Mouse (Mus musculus) liver, embryonic 11.5 days (tissue): ENCODE measurements around the gene Dbf4. TPM values are rescaled to one million over a fixed set of nuclear protein-coding genes. Genes with fewer than 3 reads are reported as not detected.
A peak's percentile ranks its signal among the peaks of the same experiment; 100 is the strongest.

ENCODE experiments used
- ATAC-seq: fragments of 200-750 bp; cut with Nextera tagmentation; replicated peaks from 2 replicates; pipeline ENCODE4 v1.8.0; 2017; ENCODE audit warnings: moderate number of reproducible peaks, mild to moderate bottlenecking, moderate TSS enrichment, moderate library complexity; ENCODE audit not compliant: low FRiP score
- DNase-seq: peaks from one replicate; pipeline ENCODE4 v3.0.0-alpha.2; 2017; ENCODE audit warnings: low spot score
- H3K27ac ChIP-seq: fragments of 300-500 bp; sonication (generic); 2 replicates; pipeline ENCODE4 v1.5.1; 2014; ENCODE audit warnings: mild to moderate bottlenecking, low read depth, low read length, control low read depth
- H3K27me3 ChIP-seq: fragments of 300-500 bp; sonication (generic); replicated peaks from 2 replicates; pipeline ENCODE4 v1.6.1; 2014; ENCODE audit warnings: low read length, mixed read lengths; ENCODE audit not compliant: control insufficient read depth, insufficient read depth
- H3K36me3 ChIP-seq: fragments of 300-500 bp; sonication (generic); 2 replicates; pipeline ENCODE4 v1.6.1; 2014; ENCODE audit warnings: mild to moderate bottlenecking, low read length, moderate library complexity, mixed read lengths; ENCODE audit not compliant: control insufficient read depth, insufficient read depth
- H3K4me1 ChIP-seq: fragments of 300-500 bp; sonication (generic); replicated peaks from 2 replicates; pipeline ENCODE4 v1.6.1; 2014; ENCODE audit warnings: low read length, mixed read lengths; ENCODE audit not compliant: control insufficient read depth, insufficient read depth
- H3K4me2 ChIP-seq: fragments of 300-500 bp; sonication (generic); 2 replicates; pipeline ENCODE4 v1.6.1; 2014; ENCODE audit warnings: mild to moderate bottlenecking, control low read depth, moderate library complexity
- H3K4me3 ChIP-seq: fragments of 300-500 bp; sonication (generic); 2 replicates; pipeline ENCODE4 v1.5.1; 2014; ENCODE audit warnings: low read depth, low read length, control low read depth
- H3K9ac ChIP-seq: fragments of 300-500 bp; sonication (generic); 2 replicates; pipeline ENCODE4 v1.6.1; 2014; ENCODE audit warnings: low read depth, low read length, control low read depth
- H3K9me3 ChIP-seq: fragments of 300-500 bp; sonication (generic); 2 replicates; pipeline ENCODE4 v1.6.1; 2016; ENCODE audit warnings: low read length, inconsistent platforms, mixed read lengths; ENCODE audit not compliant: control insufficient read depth
- WGBS: fragments of 180-500 bp; shearing (Covaris S2); extraction: QIAGEN DNeasy Blood & Tissue Kit; methylation state at CpG from one replicate; pipeline ENCODE4 v1.1.7; 2014; 5-methylcytosine and 5-hydroxymethylcytosine counted together
- polyA plus RNA-seq: library from polyadenylated mRNA; unstranded; fragments of >200 nt; fragmentation: Nextera tagmentation; extraction: Ambion mirVana; gene quantifications from 2 replicates; pipeline ENCODE4 v1.2.1, GENCODE M21; 2014

Dbf4 gene
- polyA plus RNA-seq, 1 experiment from 2014 or later = 67.1 TPM

- no peak overlapping the region for H3K4me3 ChIP-seq
- H3K36me3 ChIP-seq = no peaks in the 10 kb centered on the region
- no peak for ATAC-seq
- WGBS = 47% methylated on average over 5 of the region's 5 CpGs
- no peak overlapping the region for H3K4me2 ChIP-seq
- no peak for DNase-seq
- H3K9ac ChIP-seq = no peak overlapping the region
- H3K4me1 ChIP-seq = no peaks in the 10 kb centered on the region
- H3K27me3 ChIP-seq = peaks cover 24% of the 10 kb centered on the region
- H3K9me3 ChIP-seq = no peaks in the 10 kb centered on the region
- H3K27ac ChIP-seq = no peak overlapping the region
These were observed 53.7 kb downstream of the Dbf4 start for GRCm38 (mm10) chr5:8368781-8369180.

DNA sequence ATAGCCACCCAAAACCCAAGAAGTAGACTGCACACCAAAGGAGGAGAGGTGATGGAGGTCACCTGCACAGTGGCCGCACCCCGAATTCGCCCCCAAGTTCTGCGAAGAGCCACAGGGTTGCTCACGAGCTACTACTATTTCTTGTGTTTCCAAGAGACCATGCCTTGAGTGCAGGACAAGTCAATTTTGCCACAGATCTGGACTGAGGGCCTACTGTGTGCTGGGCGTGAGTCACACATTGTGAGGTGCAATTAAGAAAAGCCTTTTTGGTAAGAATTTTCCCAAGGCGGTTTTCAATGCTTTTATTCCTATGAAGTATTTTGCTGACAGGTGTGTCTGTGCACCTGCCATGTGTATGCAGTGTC, 54.2 kb downstream of the Dbf4 start:
- Histone ChIP-seq H3K4me2 (peak overlapping the region; percentile 73), H3K4me1 (no peaks in the 10 kb centered on the region), H3K4me3 (peak overlapping the region; percentile 50), H3K9me3 (no peaks in the 10 kb centered on the region), H3K27ac (no peak overlapping the region), H3K36me3 (no peaks in the 10 kb centered on the region), H3K9ac (no peak overlapping the region), H3K27me3 (peaks cover 24% of the 10 kb centered on the region)
- no peak for ATAC-seq
- 48% methylated on average over 7 of the region's 7 CpGs for WGBS
- no peak for DNase-seq

- no peaks in the 10 kb centered on the region for H3K9me3 ChIP-seq
- peak within 1 kb of the TSS; percentile 73 for H3K4me2 ChIP-seq
- 1% methylated on average over 55 of the region's 55 CpGs for WGBS
- ATAC-seq (peak; percentile 73), DNase-seq (peak; percentile 59)
- H3K27ac ChIP-seq = no peak within 1 kb of the TSS
- H3K4me1 ChIP-seq = no peaks in the 10 kb centered on the region
- no peaks in the 10 kb centered on the region for H3K36me3 ChIP-seq
- H3K4me3 ChIP-seq = peak within 1 kb of the TSS; percentile 50
- peaks cover 24% of the 10 kb centered on the region for H3K27me3 ChIP-seq
- peak within 1 kb of the TSS; percentile 1; the same call in 1 of the 2 replicates for H3K9ac ChIP-seq
These were observed 54.7 kb downstream of the Dbf4 start, which contains the start of gene Adam22 for GRCm38 (mm10) chr5:8367614-8368327. Gene Adam22, minus strand, starts transcription at chr5:8368160.

- no peaks in the 10 kb centered on the region for H3K36me3 ChIP-seq
- no peaks in the 10 kb centered on the region for H3K9me3 ChIP-seq
- ATAC-seq (0 out of 2 replicates have a peak, but pooled peaks have one; percentile 32), DNase-seq (no peak)
- H3K9ac ChIP-seq = no peak overlapping the region
- WGBS = 3% methylated on average over 25 of the region's 25 CpGs
- H3K4me3 ChIP-seq = peak overlapping the region; percentile 50
- peaks cover 24% of the 10 kb centered on the region for H3K27me3 ChIP-seq
- no peak overlapping the region for H3K27ac ChIP-seq
- no peaks in the 10 kb centered on the region for H3K4me1 ChIP-seq
- peak overlapping the region; percentile 73 for H3K4me2 ChIP-seq
These were observed 55.5 kb downstream of the Dbf4 start for GRCm38 (mm10) chr5:8366771-8367613.

DNA sequence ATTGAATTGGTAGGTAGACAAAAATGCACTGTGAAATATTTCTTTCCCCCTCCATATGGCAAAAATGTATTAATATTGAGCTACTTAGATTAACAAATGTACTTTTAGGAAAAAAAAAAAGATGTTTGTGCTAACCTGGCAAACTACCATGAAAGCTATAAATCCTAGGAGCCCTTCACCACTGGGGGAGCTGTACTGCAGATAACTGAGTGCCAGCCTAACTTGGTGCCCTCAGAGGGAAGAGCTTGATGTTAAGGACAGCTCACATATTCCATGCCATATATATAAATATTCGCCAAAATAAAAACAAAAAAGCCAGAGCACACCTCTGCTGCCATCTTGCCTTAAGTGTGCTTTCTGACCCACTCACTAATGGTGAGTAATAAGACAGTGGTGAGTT, 60.2 kb downstream of the Dbf4 start:
- Histone ChIP-seq H3K36me3 (no peaks in the 10 kb centered on the region), H3K4me3 (no peak overlapping the region), H3K4me1 (no peaks in the 10 kb centered on the region), H3K27me3 (peaks cover 8% of the 10 kb centered on the region), H3K9me3 (no peaks in the 10 kb centered on the region), H3K9ac (no peak overlapping the region), H3K27ac (no peak overlapping the region), H3K4me2 (no peak overlapping the region)
- ATAC-seq = no peak
- 30% methylated on average over 1 of the region's 1 CpGs for WGBS
- DNase-seq = no peak

GRCm38 (mm10) chr5:8357677-8358076, 64.8 kb downstream of the Dbf4 start:
- WGBS = 76% methylated on average over 8 of the region's 8 CpGs
- ATAC-seq = no peak
- H3K4me3 ChIP-seq = no peak overlapping the region
- H3K27me3 ChIP-seq = no peaks in the 10 kb centered on the region
- no peak overlapping the region for H3K9ac ChIP-seq
- no peak overlapping the region for H3K27ac ChIP-seq
- no peaks in the 10 kb centered on the region for H3K9me3 ChIP-seq
- no peaks in the 10 kb centered on the region for H3K36me3 ChIP-seq
- no peak for DNase-seq
- H3K4me1 ChIP-seq = no peaks in the 10 kb centered on the region
- no peak overlapping the region for H3K4me2 ChIP-seq

- H3K27me3 ChIP-seq = no peaks in the 10 kb centered on the region
- no peak for DNase-seq
These were observed 65.4 kb downstream of the Dbf4 start for GRCm38 (mm10) chr5:8356885-8357651.

DNA sequence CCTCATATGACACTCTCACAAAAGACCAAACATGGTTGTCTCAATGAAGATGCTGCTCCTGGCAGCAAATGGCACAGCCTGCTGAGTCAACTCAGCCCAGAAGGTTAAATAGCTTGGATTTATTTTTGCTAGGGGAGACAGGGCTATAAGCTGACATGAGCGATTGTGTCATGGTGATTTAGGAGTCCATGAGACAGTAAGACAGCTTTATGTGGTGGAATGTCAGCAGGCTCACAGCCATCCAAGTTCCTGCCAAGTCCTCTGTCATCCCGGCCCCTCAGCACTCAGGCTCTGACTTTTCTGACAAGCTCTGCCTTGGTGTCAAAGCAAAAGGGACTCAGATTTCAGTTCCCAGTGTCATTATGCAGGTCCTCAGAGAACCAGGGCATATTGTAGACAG, 66.2 kb downstream of the Dbf4 start:
- WGBS = 62% methylated on average over 2 of the region's 2 CpGs
- H3K27me3 ChIP-seq = no peaks in the 10 kb centered on the region
- no peak for ATAC-seq
- no peaks in the 10 kb centered on the region for H3K4me1 ChIP-seq
- H3K9ac ChIP-seq = no peak overlapping the region
- no peak overlapping the region for H3K4me3 ChIP-seq
- DNase-seq = no peak
- no peaks in the 10 kb centered on the region for H3K9me3 ChIP-seq
- no peaks in the 10 kb centered on the region for H3K36me3 ChIP-seq
- H3K4me2 ChIP-seq = no peak overlapping the region
- no peak overlapping the region for H3K27ac ChIP-seq

More at GRCm38 (mm10) chr5:8356885-8357651, 65.4 kb downstream of the Dbf4 start:
- no peaks in the 10 kb centered on the region for H3K36me3 ChIP-seq
- H3K27ac ChIP-seq = no peak overlapping the region
- H3K4me3 ChIP-seq = no peak overlapping the region
- H3K9me3 ChIP-seq = no peaks in the 10 kb centered on the region
- no peak for ATAC-seq
- WGBS = 53% methylated on average over 13 of the region's 13 CpGs
- no peak overlapping the region for H3K4me2 ChIP-seq
- no peaks in the 10 kb centered on the region for H3K4me1 ChIP-seq
- H3K9ac ChIP-seq = no peak overlapping the region
